Mouse (Mus musculus) myocyte (in vitro differentiated cells): Measurements from ENCODE around the gene Slc25a48.

ENCODE experiments used
- CEBPB ChIP-seq: IDR thresholded peaks from 2 replicates; pipeline ENCODE4 v1.6.1; 2011; ENCODE audit warnings: mild to moderate bottlenecking, moderate library complexity; ENCODE audit not compliant: poor library complexity, insufficient read depth, severe bottlenecking
- E2F4 ChIP-seq: IDR thresholded peaks from one replicate; pipeline ENCODE4 v1.6.1; 2011; ENCODE audit warnings: mild to moderate bottlenecking, control low read depth, moderate library complexity; ENCODE audit not compliant: insufficient read depth
- MAX ChIP-seq: IDR thresholded peaks from one replicate; pipeline ENCODE4 v1.6.1; 2011; ENCODE audit warnings: low read depth, mild to moderate bottlenecking, control low read depth
- MYOG ChIP-seq, 3 experiments: IDR thresholded peaks; one replicate each; pipeline ENCODE4 v1.6.1; 2011; ENCODE audit warnings: control low read depth in 2 of 3, low read depth in 2 of 3, mild to moderate bottlenecking in 2 of 3; ENCODE audit not compliant: insufficient read length in 2 of 3, control insufficient read depth in 1 of 3, insufficient read depth in 1 of 3
- POLR2A ChIP-seq: IDR thresholded peaks from one replicate; pipeline ENCODE4 v1.6.1; 2011; ENCODE audit warnings: low read depth, mild to moderate bottlenecking, control low read depth, moderate library complexity; ENCODE audit not compliant: insufficient read length
- POLR2AphosphoS2 ChIP-seq: IDR thresholded peaks from one replicate; pipeline ENCODE4 v1.6.1; 2011; ENCODE audit warnings: low read depth, control low read depth; ENCODE audit not compliant: insufficient read length
- TCF12 ChIP-seq: IDR thresholded peaks from one replicate; pipeline ENCODE4 v1.6.1; 2011; ENCODE audit warnings: mild to moderate bottlenecking, control low read depth; ENCODE audit not compliant: poor library complexity, insufficient read depth, severe bottlenecking

DNA sequence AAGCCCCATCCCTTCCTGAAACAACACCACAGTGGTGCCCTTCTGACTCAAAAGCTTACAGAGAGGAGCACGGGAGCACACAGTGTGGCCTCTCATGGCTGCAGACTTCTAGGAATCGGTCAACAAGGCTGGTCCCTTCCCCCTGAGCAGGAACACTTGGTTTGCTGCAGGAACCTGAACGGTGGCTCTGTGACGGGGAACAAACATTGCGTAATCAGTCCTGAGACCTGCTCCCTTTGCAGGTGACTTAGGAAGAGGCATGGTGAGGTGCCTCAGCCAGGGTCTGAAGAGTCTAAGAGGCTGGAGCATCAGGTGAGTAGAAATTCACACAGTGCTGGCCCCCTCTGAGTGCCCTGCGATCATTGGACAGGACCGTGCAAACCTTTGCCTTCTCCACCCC, 12.2 kb upstream of the Slc25a48 start:
- TF ChIP-seq E2F4 (no peak), TCF12 (no peak), CEBPB (no peak), POLR2A (no peak), POLR2AphosphoS2 (no peak), MAX (no peak), MYOG (IDR thresholded peaks at IDR 0.05; ENCODE audit: control insufficient read depth in 1 of 3, insufficient read depth in 1 of 3, insufficient read length in 2 of 3, low read depth in 2 of 3) (no peak)
